Mouse (Mus musculus): ENCODE results near the gene Msln. TPM values are rescaled to one million over a fixed set of nuclear protein-coding genes. Genes with fewer than 3 reads are reported as not detected.
"Not testable (repeated sequence)": the region's sequence is repeated elsewhere in the genome, so short reads cannot be mapped to it uniquely, and the experiment has no call there.

Gene Msln
- polyA plus RNA-seq, 1 experiment from 2014 or later = not detected

GRCm38 (mm10) chr17:25755627-25756377 is 1.6 kb upstream of the Msln start:
- H3K27ac ChIP-seq = no peak overlapping the region
- no peaks in the 10 kb centered on the region for H3K79me2 ChIP-seq (ENCODE audit: inconsistent target)
- WGBS (ENCODE audit: missing documents) = 37% methylated on average over 4 of the region's 4 CpGs
- no peaks in the 10 kb centered on the region for H3K36me3 ChIP-seq (ENCODE audit: inconsistent target)
- H3K4me3 ChIP-seq (ENCODE audit: inconsistent target) = no peak overlapping the region

GRCm38 (mm10) chr17:25755086-25755485 is 908 bp upstream of the Msln start:
- Histone ChIP-seq H3K27ac (no peak overlapping the region), H3K79me2 (ENCODE audit: inconsistent target) (no peaks in the 10 kb centered on the region), H3K4me3 (ENCODE audit: inconsistent target) (no peak overlapping the region), H3K36me3 (ENCODE audit: inconsistent target) (no peaks in the 10 kb centered on the region)
- WGBS (ENCODE audit: missing documents) = 78% methylated on average over 4 of the region's 4 CpGs

GRCm38 (mm10) chr17:25751446-25751845 is 2.7 kb downstream of the Msln start:
- Histone ChIP-seq H3K4me3 (ENCODE audit: inconsistent target) (no peak overlapping the region), H3K27ac (no peak overlapping the region), H3K36me3 (ENCODE audit: inconsistent target) (no peaks in the 10 kb centered on the region), H3K79me2 (ENCODE audit: inconsistent target) (no peaks in the 10 kb centered on the region)
- WGBS (ENCODE audit: missing documents) = 40% methylated on average over 5 of the region's 5 CpGs

GRCm38 (mm10) chr17:25749314-25749713 is 4.9 kb downstream of the Msln start:
- H3K27ac ChIP-seq = no peak overlapping the region
- WGBS (ENCODE audit: missing documents) = 79% methylated on average over 6 of the region's 6 CpGs
- no peak overlapping the region for H3K4me3 ChIP-seq (ENCODE audit: inconsistent target)
- H3K36me3 ChIP-seq (ENCODE audit: inconsistent target) = no peaks in the 10 kb centered on the region
- H3K79me2 ChIP-seq (ENCODE audit: inconsistent target) = no peaks in the 10 kb centered on the region

- H3K4me3 ChIP-seq (ENCODE audit: inconsistent target) = no peak overlapping the region
- no peak overlapping the region for H3K27ac ChIP-seq
- no peaks in the 10 kb centered on the region for H3K36me3 ChIP-seq (ENCODE audit: inconsistent target)
- H3K79me2 ChIP-seq (ENCODE audit: inconsistent target) = no peaks in the 10 kb centered on the region
- WGBS (ENCODE audit: missing documents) = 89% methylated on average over 4 of the region's 4 CpGs
Measured at GRCm38 (mm10) chr17:25748238-25748637, 5.9 kb downstream of the Msln start.

- H3K4me3 ChIP-seq (ENCODE audit: inconsistent target) = no peak overlapping the region
- 91% methylated on average over 9 of the region's 10 CpGs for WGBS (ENCODE audit: missing documents)
- no peaks in the 10 kb centered on the region for H3K36me3 ChIP-seq (ENCODE audit: inconsistent target)
- no peak overlapping the region for H3K27ac ChIP-seq
- H3K79me2 ChIP-seq (ENCODE audit: inconsistent target) = no peaks in the 10 kb centered on the region
Measured at GRCm38 (mm10) chr17:25744311-25744710, 9.9 kb downstream of the Msln start.

- Histone ChIP-seq H3K79me2 (ENCODE audit: inconsistent target) (no peaks in the 10 kb centered on the region), H3K36me3 (ENCODE audit: inconsistent target) (no peaks in the 10 kb centered on the region), H3K4me3 (ENCODE audit: inconsistent target) (no peak overlapping the region), H3K27ac (no peak overlapping the region)
- WGBS (ENCODE audit: missing documents) = 95% methylated on average over 9 of the region's 9 CpGs
Measured at GRCm38 (mm10) chr17:25743831-25744230, 10.3 kb downstream of the Msln start.

- not testable (repeated sequence) for H3K4me3 ChIP-seq (ENCODE audit: inconsistent target); H3K79me2 ChIP-seq (ENCODE audit: inconsistent target); H3K36me3 ChIP-seq (ENCODE audit: inconsistent target); H3K27ac ChIP-seq
- WGBS (ENCODE audit: missing documents) = 73% methylated on average over 11 of the region's 12 CpGs
Measured at GRCm38 (mm10) chr17:25741471-25741870, 12.7 kb downstream of the Msln start.

- H3K27ac ChIP-seq = no peak overlapping the region
- H3K79me2 ChIP-seq (ENCODE audit: inconsistent target) = no peaks in the 10 kb centered on the region
- no peak overlapping the region for H3K4me3 ChIP-seq (ENCODE audit: inconsistent target)
- 90% methylated on average over 7 of the region's 7 CpGs for WGBS (ENCODE audit: missing documents)
- no peaks in the 10 kb centered on the region for H3K36me3 ChIP-seq (ENCODE audit: inconsistent target)
Measured at GRCm38 (mm10) chr17:25738861-25739260, 15.3 kb downstream of the Msln start.

- Histone ChIP-seq H3K27ac (no peak within 1 kb of the TSS), H3K79me2 (ENCODE audit: inconsistent target) (no peaks in the 10 kb centered on the region), H3K4me3 (ENCODE audit: inconsistent target) (no peak within 1 kb of the TSS), H3K36me3 (ENCODE audit: inconsistent target) (no peaks in the 10 kb centered on the region)
- 78% methylated on average over 3 of the region's 3 CpGs for WGBS (ENCODE audit: missing documents)
Measured at GRCm38 (mm10) chr17:25735745-25736144, 18.4 kb downstream of the Msln start, which contains the start of gene Mslnl. TSS of gene Mslnl (plus strand) at chr17:25736042.

- Histone ChIP-seq H3K4me3 (ENCODE audit: inconsistent target) (no peak overlapping the region), H3K27ac (no peak overlapping the region), H3K79me2 (ENCODE audit: inconsistent target) (no peaks in the 10 kb centered on the region), H3K36me3 (ENCODE audit: inconsistent target) (no peaks in the 10 kb centered on the region)
- WGBS (ENCODE audit: missing documents) = 92% methylated on average over 5 of the region's 5 CpGs
Measured at GRCm38 (mm10) chr17:25735246-25735645, 18.9 kb downstream of the Msln start.

GRCm38 (mm10) chr17:25732082-25732481 is 22.1 kb downstream of the Msln start:
- H3K27ac ChIP-seq = no peak overlapping the region
- 20% methylated on average over 2 of the region's 2 CpGs for WGBS (ENCODE audit: missing documents)
- no peaks in the 10 kb centered on the region for H3K36me3 ChIP-seq (ENCODE audit: inconsistent target)
- H3K4me3 ChIP-seq (ENCODE audit: inconsistent target) = no peak overlapping the region
- peaks cover 9% of the 10 kb centered on the region; the same call in 1 of the 2 replicates for H3K79me2 ChIP-seq (ENCODE audit: inconsistent target)

GRCm38 (mm10) chr17:25728009-25728270 is 26.2 kb downstream of the Msln start:
- Histone ChIP-seq H3K27ac (0 out of 2 replicates have a peak overlapping the region, but pooled peaks have one; percentile 28), H3K4me3 (ENCODE audit: inconsistent target) (peak overlapping the region; percentile 74), H3K79me2 (ENCODE audit: inconsistent target) (peaks cover 9% of the 10 kb centered on the region; the same call in 1 of the 2 replicates), H3K36me3 (ENCODE audit: inconsistent target) (no peaks in the 10 kb centered on the region)
- WGBS (ENCODE audit: missing documents) = 30% methylated on average over 4 of the region's 4 CpGs

GRCm38 (mm10) chr17:25727265-25728008 is 26.7 kb downstream of the Msln start, which contains the start of the genes Chtf18 and Rpusd1:
TSS of gene Chtf18 (minus strand) at chr17:25727419.
TSS of gene Rpusd1 (plus strand) at chr17:25727670.
- Histone ChIP-seq H3K4me3 (ENCODE audit: inconsistent target) (peak within 1 kb of the TSS; percentile 74), H3K36me3 (ENCODE audit: inconsistent target) (no peaks in the 10 kb centered on the region), H3K79me2 (ENCODE audit: inconsistent target) (peaks cover 9% of the 10 kb centered on the region; the same call in 1 of the 2 replicates), H3K27ac (0 out of 2 replicates have a peak within 1 kb of the TSS, but pooled peaks have one; percentile 28)
- 1% methylated on average over 35 of the region's 37 CpGs for WGBS (ENCODE audit: missing documents)

- no peak overlapping the region for H3K27ac ChIP-seq
- peaks cover 9% of the 10 kb centered on the region; the same call in 1 of the 2 replicates for H3K79me2 ChIP-seq (ENCODE audit: inconsistent target)
- no peak overlapping the region for H3K4me3 ChIP-seq (ENCODE audit: inconsistent target)
- no peaks in the 10 kb centered on the region for H3K36me3 ChIP-seq (ENCODE audit: inconsistent target)
- WGBS (ENCODE audit: missing documents) = 95% methylated on average over 6 of the region's 6 CpGs
Measured at GRCm38 (mm10) chr17:25725264-25725663, 28.9 kb downstream of the Msln start.
